Mouse (Mus musculus): Measurements from ENCODE around the gene Sytl2. TPM values are rescaled to one million over a fixed set of nuclear protein-coding genes. Genes with fewer than 3 reads are reported as not detected.
A peak's percentile ranks its signal among the peaks of the same experiment; 100 is the strongest.

Sytl2 gene
- polyA plus RNA-seq, 1 experiment from 2014 or later = 0.99 TPM

DNA sequence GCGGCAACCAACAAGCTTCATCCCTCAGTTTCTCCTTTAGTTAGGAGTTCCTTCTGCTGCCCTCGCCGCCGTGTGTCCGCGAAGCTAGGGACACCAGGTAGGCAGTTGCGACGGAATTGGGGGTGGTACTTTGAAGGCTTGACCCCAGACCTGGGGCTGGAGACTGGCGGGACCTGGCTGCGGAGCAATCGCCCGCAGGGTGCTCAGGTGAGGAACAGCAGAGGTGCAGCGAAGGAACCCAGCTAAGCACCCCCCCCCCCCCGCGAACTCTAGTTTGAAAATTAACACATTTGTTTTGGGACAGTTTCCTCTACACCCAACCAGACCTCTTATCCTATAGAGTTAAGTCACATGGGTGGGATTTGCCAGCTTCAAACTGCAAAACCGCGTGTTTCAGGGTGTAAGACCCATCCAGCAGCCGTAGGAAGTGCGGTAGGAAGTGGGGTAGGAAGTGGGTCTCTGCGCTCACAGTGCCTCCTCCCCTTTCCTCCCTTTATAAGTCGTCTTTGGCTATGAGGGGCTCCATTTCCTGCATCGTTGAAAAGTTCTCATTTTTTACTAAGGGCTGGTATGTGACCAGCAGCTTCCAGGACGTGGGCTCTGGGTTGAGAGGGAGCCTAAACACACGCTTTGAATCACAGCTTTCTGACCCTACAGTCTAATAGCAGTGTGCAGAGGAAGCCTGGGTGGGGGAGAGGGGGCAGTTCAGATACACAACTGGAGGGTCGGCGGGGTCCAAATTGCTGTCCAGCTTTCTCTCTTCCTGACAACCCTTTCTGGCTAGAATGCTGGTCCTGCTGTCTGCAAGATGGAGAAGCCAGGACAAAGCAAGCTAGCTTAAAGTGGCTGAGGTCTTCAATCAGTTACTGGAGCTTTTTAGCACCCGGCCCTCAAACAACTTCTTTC is 848 bp downstream of the Sytl2 start:
- Histone ChIP-seq H3K36me3 (ENCODE audit: control insufficient read depth, insufficient read depth) (no peaks in the 10 kb centered on the region), H3K9ac (ENCODE audit: low read depth, low read length) (no peak overlapping the region), H3K4me2 (ENCODE audit: low read depth, low read length) (peak overlapping the region; percentile 72), H3K9me3 (replicated peaks; ENCODE audit: control insufficient read depth, low read length) (no peaks in the 10 kb centered on the region), H3K4me1 (ENCODE audit: control insufficient read depth, low read depth, low read length) (no peaks in the 10 kb centered on the region), H3K27ac (ENCODE audit: low read length) (no peak overlapping the region), H3K27me3 (ENCODE audit: control insufficient read depth, insufficient read depth, low read depth, low read length) (peaks cover 35% of the 10 kb centered on the region), H3K4me3 (ENCODE audit: low read depth, low read length) (peak overlapping the region; percentile 56)
- no peak for ATAC-seq (ENCODE audit: low read depth)
- 2% methylated on average over 27 of the region's 27 CpGs for WGBS (ENCODE audit: insufficient replicate concordance)

DNA sequence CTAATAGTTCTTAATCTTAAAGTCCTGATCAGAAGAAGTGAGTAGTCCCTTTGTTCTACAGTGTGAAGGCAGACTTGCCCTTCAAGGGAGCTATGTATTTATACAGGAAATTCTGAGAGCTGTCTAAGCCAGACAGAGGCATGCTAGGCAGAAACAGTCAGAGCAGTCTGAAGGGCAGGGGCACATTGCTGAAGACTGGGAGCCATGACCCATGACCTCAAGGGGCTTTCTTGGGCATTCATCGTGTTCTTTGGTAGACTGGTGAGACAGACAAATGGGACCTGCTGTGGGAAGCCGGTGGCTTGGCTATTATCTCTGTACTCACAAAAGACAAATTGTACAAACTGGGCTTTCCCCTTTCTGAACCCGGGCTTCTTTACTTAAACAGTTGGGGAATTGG is 4.0 kb downstream of the Sytl2 start:
- H3K9me3 ChIP-seq (replicated peaks; ENCODE audit: control insufficient read depth, low read length) = no peaks in the 10 kb centered on the region
- peaks cover 25% of the 10 kb centered on the region for H3K27me3 ChIP-seq (ENCODE audit: control insufficient read depth, insufficient read depth, low read depth, low read length)
- no peaks in the 10 kb centered on the region for H3K36me3 ChIP-seq (ENCODE audit: control insufficient read depth, insufficient read depth)
- no peak overlapping the region for H3K27ac ChIP-seq (ENCODE audit: low read length)
- H3K4me3 ChIP-seq (ENCODE audit: low read depth, low read length) = no peak overlapping the region
- H3K4me1 ChIP-seq (ENCODE audit: control insufficient read depth, low read depth, low read length) = no peaks in the 10 kb centered on the region
- H3K4me2 ChIP-seq (ENCODE audit: low read depth, low read length) = no peak overlapping the region
- no peak overlapping the region for H3K9ac ChIP-seq (ENCODE audit: low read depth, low read length)
- ATAC-seq (ENCODE audit: low read depth) = no peak
- WGBS (ENCODE audit: insufficient replicate concordance) = 47% methylated on average over 3 of the region's 3 CpGs

DNA sequence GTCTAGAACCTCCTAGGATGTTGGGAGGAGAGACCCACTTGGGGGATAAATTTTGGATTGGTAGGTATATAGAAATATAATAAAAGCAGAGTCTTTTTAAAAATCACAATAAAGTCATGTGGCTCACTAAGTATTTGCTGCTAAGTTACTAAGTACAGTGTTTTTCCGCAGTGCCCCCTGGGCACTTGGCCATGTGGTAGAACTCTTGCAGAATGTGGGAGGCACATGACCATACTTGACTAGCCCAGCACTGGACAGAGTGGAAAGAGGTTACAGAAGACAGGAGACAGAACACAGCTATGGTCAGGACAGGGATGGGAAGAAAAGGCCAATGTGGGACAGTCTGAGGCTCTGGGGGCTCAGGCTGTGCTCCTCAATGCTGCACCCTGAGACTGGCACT is 4.9 kb downstream of the Sytl2 start:
- no peaks in the 10 kb centered on the region for H3K36me3 ChIP-seq (ENCODE audit: control insufficient read depth, insufficient read depth)
- no peak overlapping the region for H3K9ac ChIP-seq (ENCODE audit: low read depth, low read length)
- no peaks in the 10 kb centered on the region for H3K4me1 ChIP-seq (ENCODE audit: control insufficient read depth, low read depth, low read length)
- no peaks in the 10 kb centered on the region for H3K9me3 ChIP-seq (replicated peaks; ENCODE audit: control insufficient read depth, low read length)
- H3K27ac ChIP-seq (ENCODE audit: low read length) = no peak overlapping the region
- H3K4me3 ChIP-seq (ENCODE audit: low read depth, low read length) = no peak overlapping the region
- 70% methylated on average over 1 of the region's 1 CpGs for WGBS (ENCODE audit: insufficient replicate concordance)
- H3K27me3 ChIP-seq (ENCODE audit: control insufficient read depth, insufficient read depth, low read depth, low read length) = peaks cover 24% of the 10 kb centered on the region
- ATAC-seq (ENCODE audit: low read depth) = no peak
- no peak overlapping the region for H3K4me2 ChIP-seq (ENCODE audit: low read depth, low read length)

DNA sequence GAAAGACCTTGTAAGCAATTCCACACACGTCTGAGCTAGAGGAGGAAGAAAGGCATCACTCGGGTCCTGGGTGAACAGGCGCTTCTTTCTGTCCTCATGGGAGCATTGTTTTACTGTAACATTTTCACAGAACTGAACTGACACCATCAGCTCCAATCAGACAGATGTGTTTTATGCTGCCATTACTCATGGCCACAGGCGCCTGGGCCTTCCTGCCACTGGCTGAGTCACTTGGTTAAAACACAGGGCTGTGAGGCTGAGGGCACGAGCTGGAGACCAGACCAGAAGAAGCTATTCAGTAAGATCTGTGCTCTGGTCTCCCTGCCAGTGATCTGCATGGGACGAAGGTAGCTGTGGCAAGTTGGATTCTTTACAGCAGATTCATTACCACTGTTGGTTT is 6.0 kb downstream of the Sytl2 start:
- no peak for ATAC-seq (ENCODE audit: low read depth)
- no peak overlapping the region for H3K4me2 ChIP-seq (ENCODE audit: low read depth, low read length)
- no peaks in the 10 kb centered on the region for H3K36me3 ChIP-seq (ENCODE audit: control insufficient read depth, insufficient read depth)
- WGBS (ENCODE audit: insufficient replicate concordance) = 59% methylated on average over 6 of the region's 6 CpGs
- H3K27me3 ChIP-seq (ENCODE audit: control insufficient read depth, insufficient read depth, low read depth, low read length) = peaks cover 14% of the 10 kb centered on the region
- H3K9ac ChIP-seq (ENCODE audit: low read depth, low read length) = no peak overlapping the region
- H3K4me3 ChIP-seq (ENCODE audit: low read depth, low read length) = no peak overlapping the region
- no peaks in the 10 kb centered on the region for H3K4me1 ChIP-seq (ENCODE audit: control insufficient read depth, low read depth, low read length)
- H3K27ac ChIP-seq (ENCODE audit: low read length) = no peak overlapping the region
- no peaks in the 10 kb centered on the region for H3K9me3 ChIP-seq (replicated peaks; ENCODE audit: control insufficient read depth, low read length)

DNA sequence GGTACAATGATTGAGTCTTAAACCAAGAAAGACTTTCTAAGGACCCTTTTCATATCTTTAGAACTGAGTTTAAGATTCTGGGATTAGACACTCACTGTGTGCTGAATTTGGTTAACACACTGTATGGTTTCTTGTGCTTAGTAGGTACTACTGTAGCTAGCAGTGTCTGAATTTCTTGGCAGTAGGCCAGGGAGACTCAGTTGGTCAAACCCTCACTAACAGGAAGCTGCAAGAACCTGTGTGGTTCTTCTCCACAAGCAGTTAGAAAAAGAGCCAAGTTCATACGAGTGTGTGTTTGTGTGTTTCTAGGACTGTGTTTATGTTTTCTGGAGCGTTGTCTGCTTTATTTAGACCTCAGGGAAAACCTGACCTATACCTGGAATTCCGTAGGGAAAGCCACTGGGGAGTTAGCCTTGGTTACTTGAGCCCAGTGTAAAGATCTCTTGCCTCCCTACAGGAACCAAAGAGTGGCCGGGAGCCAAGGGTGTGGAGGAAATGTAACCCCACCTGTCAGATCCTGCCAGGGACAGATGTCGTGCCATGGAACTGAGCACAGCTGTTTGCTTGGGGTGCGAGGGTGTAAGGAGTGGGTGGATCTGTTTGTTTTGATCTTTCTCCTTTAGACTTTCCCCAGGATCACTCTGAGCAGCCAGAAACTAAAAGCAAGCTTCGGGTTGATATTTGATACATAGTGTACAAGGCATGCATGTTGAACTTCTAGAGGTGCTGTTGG is 10.3 kb downstream of the Sytl2 start:
- no peaks in the 10 kb centered on the region for H3K27me3 ChIP-seq (ENCODE audit: control insufficient read depth, insufficient read depth, low read depth, low read length)
- no peak overlapping the region for H3K27ac ChIP-seq (ENCODE audit: low read length)
- no peaks in the 10 kb centered on the region for H3K4me1 ChIP-seq (ENCODE audit: control insufficient read depth, low read depth, low read length)
- H3K9ac ChIP-seq (ENCODE audit: low read depth, low read length) = no peak overlapping the region
- WGBS (ENCODE audit: insufficient replicate concordance) = 31% methylated on average over 7 of the region's 7 CpGs
- no peak overlapping the region for H3K4me2 ChIP-seq (ENCODE audit: low read depth, low read length)
- no peak overlapping the region for H3K4me3 ChIP-seq (ENCODE audit: low read depth, low read length)
- no peak for ATAC-seq (ENCODE audit: low read depth)
- no peaks in the 10 kb centered on the region for H3K36me3 ChIP-seq (ENCODE audit: control insufficient read depth, insufficient read depth)
- H3K9me3 ChIP-seq (replicated peaks; ENCODE audit: control insufficient read depth, low read length) = no peaks in the 10 kb centered on the region

DNA sequence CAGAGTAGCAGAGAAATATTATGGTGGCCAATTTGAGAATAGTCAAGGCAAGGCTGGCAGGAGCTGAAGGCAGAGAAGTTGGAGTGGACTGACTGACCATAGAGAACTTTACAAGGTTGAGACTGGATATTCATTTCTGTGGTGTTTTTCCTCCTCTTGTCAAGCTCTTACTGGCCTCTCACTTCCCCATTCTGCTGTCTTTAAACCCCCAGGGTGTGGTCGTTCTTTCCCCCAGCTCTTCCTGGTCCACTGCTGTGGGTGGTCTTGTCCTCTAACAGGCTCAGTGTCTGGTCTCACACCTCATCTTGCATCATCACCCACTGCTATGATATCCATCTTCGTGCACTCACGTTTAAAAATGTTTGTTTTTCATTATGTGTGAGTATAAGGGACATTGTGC is 11.4 kb downstream of the Sytl2 start:
- no peak overlapping the region for H3K27ac ChIP-seq (ENCODE audit: low read length)
- no peaks in the 10 kb centered on the region for H3K9me3 ChIP-seq (replicated peaks; ENCODE audit: control insufficient read depth, low read length)
- H3K9ac ChIP-seq (ENCODE audit: low read depth, low read length) = no peak overlapping the region
- 20% methylated on average over 3 of the region's 3 CpGs for WGBS (ENCODE audit: insufficient replicate concordance)
- no peaks in the 10 kb centered on the region for H3K36me3 ChIP-seq (ENCODE audit: control insufficient read depth, insufficient read depth)
- no peaks in the 10 kb centered on the region for H3K4me1 ChIP-seq (ENCODE audit: control insufficient read depth, low read depth, low read length)
- H3K27me3 ChIP-seq (ENCODE audit: control insufficient read depth, insufficient read depth, low read depth, low read length) = no peaks in the 10 kb centered on the region
- no peak overlapping the region for H3K4me3 ChIP-seq (ENCODE audit: low read depth, low read length)
- H3K4me2 ChIP-seq (ENCODE audit: low read depth, low read length) = no peak overlapping the region
- ATAC-seq (ENCODE audit: low read depth) = no peak

DNA sequence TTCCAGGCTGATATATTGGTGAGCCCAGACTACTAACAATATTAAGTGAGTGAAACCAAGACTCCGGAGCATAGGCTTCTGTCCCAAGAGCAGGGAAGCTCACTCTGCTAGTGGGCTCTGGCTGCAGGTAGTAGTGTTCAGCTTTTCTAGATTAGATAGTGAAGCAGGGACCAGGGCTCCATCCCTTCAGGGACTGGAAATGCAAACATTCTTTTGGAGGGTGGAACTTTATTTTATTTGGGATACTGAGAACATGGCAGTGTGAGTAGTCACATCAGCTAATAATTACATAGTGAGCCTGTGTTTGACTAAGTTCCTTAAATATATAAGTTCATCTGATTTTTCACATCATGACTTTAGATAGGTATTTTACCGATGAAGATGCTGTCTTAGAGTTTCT is 14.8 kb downstream of the Sytl2 start:
- Histone ChIP-seq H3K9me3 (replicated peaks; ENCODE audit: control insufficient read depth, low read length) (no peaks in the 10 kb centered on the region), H3K9ac (ENCODE audit: low read depth, low read length) (no peak overlapping the region), H3K4me1 (ENCODE audit: control insufficient read depth, low read depth, low read length) (no peaks in the 10 kb centered on the region), H3K4me3 (ENCODE audit: low read depth, low read length) (no peak overlapping the region), H3K27me3 (ENCODE audit: control insufficient read depth, insufficient read depth, low read depth, low read length) (no peaks in the 10 kb centered on the region), H3K36me3 (ENCODE audit: control insufficient read depth, insufficient read depth) (no peaks in the 10 kb centered on the region), H3K4me2 (ENCODE audit: low read depth, low read length) (no peak overlapping the region), H3K27ac (ENCODE audit: low read length) (no peak overlapping the region)
- WGBS (ENCODE audit: insufficient replicate concordance) = 71% methylated on average over 2 of the region's 2 CpGs
- ATAC-seq (ENCODE audit: low read depth) = no peak

DNA sequence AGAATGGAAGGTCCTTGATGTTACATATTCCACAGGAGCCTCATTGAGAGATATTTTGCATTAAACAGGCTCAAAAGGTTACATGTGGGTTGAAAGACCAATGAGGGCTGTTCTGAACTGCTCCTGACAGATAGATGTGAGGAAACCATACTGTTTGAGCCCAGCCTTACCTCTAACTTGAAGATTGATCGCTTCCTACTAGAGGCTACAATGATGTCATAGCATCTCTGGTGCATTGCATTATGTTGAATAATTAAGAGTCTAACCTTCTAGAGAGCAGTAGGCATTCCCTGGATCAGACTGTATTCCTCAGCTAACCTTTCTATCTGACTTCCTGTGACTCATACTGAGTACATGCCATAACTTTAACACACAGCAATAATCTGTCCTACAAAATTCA is 17.4 kb downstream of the Sytl2 start:
- H3K4me2 ChIP-seq (ENCODE audit: low read depth, low read length) = no peak overlapping the region
- H3K9me3 ChIP-seq (replicated peaks; ENCODE audit: control insufficient read depth, low read length) = no peaks in the 10 kb centered on the region
- H3K4me3 ChIP-seq (ENCODE audit: low read depth, low read length) = no peak overlapping the region
- H3K27me3 ChIP-seq (ENCODE audit: control insufficient read depth, insufficient read depth, low read depth, low read length) = no peaks in the 10 kb centered on the region
- no peaks in the 10 kb centered on the region for H3K4me1 ChIP-seq (ENCODE audit: control insufficient read depth, low read depth, low read length)
- H3K9ac ChIP-seq (ENCODE audit: low read depth, low read length) = no peak overlapping the region
- no peak for ATAC-seq (ENCODE audit: low read depth)
- no peaks in the 10 kb centered on the region for H3K36me3 ChIP-seq (ENCODE audit: control insufficient read depth, insufficient read depth)
- WGBS (ENCODE audit: insufficient replicate concordance) = 71% methylated on average over 1 of the region's 1 CpGs
- no peak overlapping the region for H3K27ac ChIP-seq (ENCODE audit: low read length)

GRCm38 (mm10) chr7:90320124-90320523 is 18.1 kb downstream of the Sytl2 start:
- Histone ChIP-seq H3K9me3 (replicated peaks; ENCODE audit: control insufficient read depth, low read length) (no peaks in the 10 kb centered on the region), H3K9ac (ENCODE audit: low read depth, low read length) (no peak overlapping the region), H3K27me3 (ENCODE audit: control insufficient read depth, insufficient read depth, low read depth, low read length) (no peaks in the 10 kb centered on the region), H3K4me3 (ENCODE audit: low read depth, low read length) (no peak overlapping the region), H3K4me2 (ENCODE audit: low read depth, low read length) (no peak overlapping the region), H3K4me1 (ENCODE audit: control insufficient read depth, low read depth, low read length) (no peaks in the 10 kb centered on the region), H3K36me3 (ENCODE audit: control insufficient read depth, insufficient read depth) (no peaks in the 10 kb centered on the region), H3K27ac (ENCODE audit: low read length) (no peak overlapping the region)
- 59% methylated on average over 5 of the region's 5 CpGs for WGBS (ENCODE audit: insufficient replicate concordance)
- no peak for ATAC-seq (ENCODE audit: low read depth)

All from liver, embryonic 16.5 days (tissue).